Mouse (Mus musculus) liver (tissue): ENCODE data around the gene Gm14327.
"Not testable (repeated sequence)": the region's sequence is repeated elsewhere in the genome, so short reads cannot be mapped to it uniquely, and the experiment has no call there.

ENCODE experiments used
- DNase-seq: peaks from one replicate; pipeline ENCODE4 v3.0.0-alpha.2; 2020; ENCODE audit warnings: mixed read lengths

Gm14327 gene

DNA sequence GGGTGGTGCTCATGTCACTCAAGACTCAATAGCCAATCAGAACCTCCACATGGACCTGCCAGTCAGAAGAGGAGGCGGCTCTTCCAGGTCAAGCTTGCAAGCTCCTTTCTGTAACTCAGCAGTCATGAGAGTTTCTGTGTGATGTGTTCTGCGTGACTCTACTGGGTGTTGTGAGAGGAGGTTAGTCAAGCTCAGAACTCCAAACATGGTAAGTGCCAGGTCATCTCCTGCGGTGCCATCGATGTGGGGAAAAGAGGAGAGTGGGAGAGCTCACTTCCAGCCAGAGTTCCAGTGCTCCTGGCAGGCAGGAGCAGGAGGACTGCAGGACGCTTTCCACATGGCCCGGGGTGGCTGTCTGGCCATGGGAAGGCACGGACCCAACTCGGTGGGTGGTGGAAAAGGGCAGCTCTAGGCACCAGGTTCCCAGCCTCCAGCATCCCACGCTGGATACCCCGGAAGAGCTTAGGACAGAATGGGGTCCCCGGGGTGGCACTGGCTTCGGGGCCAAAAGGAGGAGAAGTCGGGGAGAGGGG lies at the start of gene Gm14327:
Gene Gm14327 (plus strand): TSS at position 51 of the 533 bp plus-strand sequence.
- DNase-seq = not testable (repeated sequence)

GRCm38 (mm10) chr2:177862254-177862653 lies 34.6 kb upstream of the Gm14327 start:
- DNase-seq = not testable (repeated sequence)

DNA sequence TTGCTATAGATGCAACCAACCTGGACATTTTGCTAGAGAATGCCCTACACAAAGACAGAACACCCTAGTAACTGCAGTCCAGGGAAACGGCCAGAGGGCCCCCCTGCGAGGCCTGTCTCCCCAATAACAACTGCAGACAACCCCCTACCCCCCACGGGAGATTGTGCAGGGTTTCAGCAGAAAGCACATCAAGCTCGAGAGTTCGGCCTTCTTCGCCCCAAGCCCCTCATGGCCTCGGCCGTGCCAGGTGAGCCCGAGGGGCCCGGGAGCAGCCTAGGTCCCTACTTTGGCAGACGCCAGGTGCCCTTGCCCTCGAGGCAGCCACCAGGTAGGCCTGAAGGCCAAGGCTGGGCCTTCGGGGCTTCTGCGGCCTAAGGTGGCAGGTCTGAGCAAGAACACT lies 9.2 kb upstream of the Gm14327 start:
- DNase-seq = peak; percentile 1

GRCm38 (mm10) chr2:177898171-177898570 lies 1.3 kb downstream of the Gm14327 start:
- not testable (repeated sequence) for DNase-seq

DNA sequence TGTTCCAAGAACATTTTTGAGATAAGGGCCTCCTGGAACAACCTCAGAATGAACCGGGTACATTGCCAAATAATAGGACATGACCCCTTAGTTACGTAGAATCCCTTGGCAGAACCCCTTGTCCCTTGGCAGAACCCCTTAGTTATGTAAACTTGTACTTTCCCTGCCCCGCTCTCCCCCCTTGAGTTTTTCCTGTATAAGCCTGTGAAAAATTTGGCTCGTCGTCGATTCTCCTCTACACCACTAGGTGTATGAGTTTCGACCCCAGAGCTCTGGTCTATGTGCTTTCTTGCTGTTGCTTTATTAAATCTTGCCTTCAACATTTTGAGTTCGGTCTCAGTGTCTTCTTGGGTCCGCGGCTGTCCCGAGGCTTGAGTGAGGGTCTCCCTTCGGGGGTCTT lies 6.4 kb downstream of the Gm14327 start:
- not testable (repeated sequence) for DNase-seq

DNA sequence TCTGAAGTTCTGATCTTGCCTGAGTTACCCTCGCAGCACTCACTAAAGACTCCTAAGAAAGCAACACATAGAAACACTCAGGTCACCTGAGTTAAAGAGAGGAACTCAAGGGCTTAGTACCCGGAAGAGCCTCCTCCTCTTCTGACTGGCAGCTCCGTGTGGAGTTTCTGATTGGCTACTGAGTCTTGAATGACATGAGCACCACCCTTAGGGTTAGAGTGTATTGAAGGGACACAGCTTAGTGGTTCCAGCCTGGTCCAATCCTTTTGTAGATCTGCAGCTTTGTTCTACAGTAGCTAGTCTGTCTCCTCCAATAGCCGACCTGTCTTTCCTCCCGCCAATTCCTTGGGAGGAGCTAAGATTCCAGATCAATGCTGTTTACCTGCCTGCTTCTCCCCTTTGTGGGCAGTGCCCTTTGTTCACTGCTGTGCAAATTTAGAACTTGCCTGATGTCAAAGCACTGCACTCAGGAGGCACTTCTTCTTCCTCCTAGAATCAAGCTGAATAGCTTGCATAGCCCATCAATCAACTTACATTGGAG lies 28.7 kb downstream of the Gm14327 start, which contains the start of gene Zfp972:
Gene Zfp972 (minus strand): TSS at position 51 of the 541 bp plus-strand sequence.
- DNase-seq = not testable (repeated sequence)
